Mouse (Mus musculus) G1E (cell line): ENCODE measurements around the gene Dok1.

Experiments
- CTCF ChIP-seq: IDR thresholded peaks from 2 replicates; pipeline ENCODE4 v1.5.1; 2012; ENCODE audit warnings: low read depth, low read length, inconsistent platforms, mixed read lengths
- POLR2AphosphoS5 ChIP-seq: IDR thresholded peaks from 2 replicates; pipeline ENCODE4 v1.6.1; 2012; ENCODE audit warnings: low read depth, low read length, inconsistent platforms; ENCODE audit not compliant: insufficient replicate concordance

GRCm38 (mm10) chr6:83043561-83043960, 10.3 kb upstream of the Dok1 start:
- TF ChIP-seq CTCF (no peak), POLR2AphosphoS5 (no peak)
